Mouse (Mus musculus) lung, postnatal 0 days (tissue): ENCODE measurements around the gene Kcnj9.
A peak's percentile ranks its signal among the peaks of the same experiment; 100 is the strongest.

Source experiments
- CTCF ChIP-seq: IDR thresholded peaks from 2 replicates; pipeline ENCODE4 v1.5.1; 2016; ENCODE audit warnings: antibody characterized with exemption, mild to moderate bottlenecking
- EP300 ChIP-seq: IDR thresholded peaks from 2 replicates; pipeline ENCODE4 v1.6.1; 2016; ENCODE audit warnings: antibody characterized with exemption, mild to moderate bottlenecking, control low read depth

DNA sequence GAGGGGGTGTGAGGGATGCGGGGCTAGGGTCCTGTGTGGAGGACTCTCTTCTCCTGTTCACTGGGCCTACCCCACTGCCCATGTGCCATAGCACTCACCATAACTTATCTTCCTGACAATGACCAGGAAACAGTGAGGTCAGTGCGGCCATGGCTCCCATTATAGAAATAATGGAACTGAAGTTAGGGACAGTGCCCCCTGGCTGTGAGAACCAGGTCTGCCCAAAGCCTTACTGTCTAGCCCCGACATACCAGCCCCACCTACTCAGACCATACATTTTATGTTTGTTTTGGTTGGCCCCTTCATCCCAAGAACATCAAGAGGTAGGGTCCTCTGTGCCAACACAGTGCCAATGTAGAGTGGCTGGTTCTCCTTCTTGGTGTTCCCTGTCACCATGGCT, 23.5 kb downstream of the Kcnj9 start:
- TF ChIP-seq CTCF (peak; percentile 50), EP300 (no peak)
